Mouse (Mus musculus) ES-E14 (cell line): Measurements from ENCODE around the gene Rnf169. TPM values are rescaled to one million over a fixed set of nuclear protein-coding genes. Genes with fewer than 3 reads are reported as not detected.

Source experiments
- DNase-seq: peaks from one replicate; pipeline ENCODE4 v3.0.0-alpha.2; 2013; ENCODE audit warnings: low read depth, low spot score
- H3K27ac ChIP-seq: 2 replicates; pipeline ENCODE4 v1.5.1; 2012; ENCODE audit warnings: low read depth, mild to moderate bottlenecking, low read length, moderate library complexity, mixed read lengths; ENCODE audit not compliant: poor library complexity, insufficient read depth, severe bottlenecking
- H3K36me3 ChIP-seq: 2 replicates; pipeline ENCODE4 v1.6.1; 2012; ENCODE audit warnings: mild to moderate bottlenecking, low read length, moderate library complexity, mixed read lengths; ENCODE audit not compliant: control insufficient read depth, poor library complexity, insufficient read depth, severe bottlenecking
- H3K4me1 ChIP-seq, 2 experiments: fragments of 150-350 bp in 1 of 2; sonication (generic) in 1 of 2; 2 replicates each; pipeline ENCODE4 v1.6.1; 2012; ENCODE audit warnings: low read length in 2 of 2, mild to moderate bottlenecking in 1 of 2, mixed read lengths in 1 of 2; ENCODE audit not compliant: control insufficient read depth in 2 of 2, insufficient read depth in 2 of 2, poor library complexity in 1 of 2
- H3K4me3 ChIP-seq, 2 experiments: fragments of 150-350 bp in 1 of 2; sonication (generic) in 1 of 2; 2 replicates each; pipeline ENCODE4 v1.5.1; 2012; ENCODE audit warnings: low read length in 2 of 2, low read depth in 1 of 2, mild to moderate bottlenecking in 1 of 2, mixed read lengths in 1 of 2; ENCODE audit not compliant: insufficient read depth in 1 of 2, poor library complexity in 1 of 2, severe bottlenecking in 1 of 2
- H3K9ac ChIP-seq: 2 replicates; pipeline ENCODE4 v1.6.1; 2012; ENCODE audit warnings: low read depth, mild to moderate bottlenecking, low read length, mixed read lengths; ENCODE audit not compliant: poor library complexity, insufficient read depth, severe bottlenecking
- H3K9me3 ChIP-seq: fragments of 150-350 bp; sonication (generic); 2 replicates; pipeline ENCODE4 v1.6.1; 2012; ENCODE audit warnings: low read depth, mild to moderate bottlenecking, low read length; ENCODE audit not compliant: control insufficient read depth, insufficient read depth
- CHD2 ChIP-seq: IDR thresholded peaks from 2 replicates; pipeline ENCODE4 v1.6.1; 2014; ENCODE audit warnings: mild to moderate bottlenecking, low read depth, low read length, inconsistent platforms
- HCFC1 ChIP-seq: IDR thresholded peaks from 2 replicates; pipeline ENCODE4 v1.6.1; 2012; ENCODE audit warnings: low read length, inconsistent platforms, borderline replicate concordance; ENCODE audit not compliant: insufficient read depth
- MAFK ChIP-seq: IDR thresholded peaks from 2 replicates; pipeline ENCODE4 v1.6.1; 2014; ENCODE audit warnings: mild to moderate bottlenecking, low read depth, low read length, inconsistent platforms; ENCODE audit not compliant: insufficient read depth
- ZC3H11A ChIP-seq: IDR thresholded peaks from 2 replicates; pipeline ENCODE4 v1.6.1; 2012; ENCODE audit warnings: low read depth, mild to moderate bottlenecking, inconsistent platforms, low read length, borderline replicate concordance
- ZNF384 ChIP-seq: IDR thresholded peaks from 2 replicates; pipeline ENCODE4 v1.6.1; 2012; ENCODE audit warnings: low read depth, low read length, inconsistent platforms
- in situ Hi-C, 2 experiments: fragments of 600-800 bp; cut with MboI; formaldehyde crosslinking; loops; one replicate each; pipeline ENCODE4 v1.15.1; 2025; ENCODE audit warnings: low sequenced_read_pairs in 2 of 2, inconsistent platforms in 1 of 2; ENCODE audit not compliant: unreplicated experiment in 2 of 2
- total RNA-seq: library from RNA; depleted of rRNA; stranded (reverse); fragments of 300-350 nt; gene quantifications from 2 replicates; pipeline ENCODE4 v1.2.3, GENCODE M21; 2012

The Rnf169 gene
- total RNA-seq, 1 experiment: 19.2 TPM

DNA sequence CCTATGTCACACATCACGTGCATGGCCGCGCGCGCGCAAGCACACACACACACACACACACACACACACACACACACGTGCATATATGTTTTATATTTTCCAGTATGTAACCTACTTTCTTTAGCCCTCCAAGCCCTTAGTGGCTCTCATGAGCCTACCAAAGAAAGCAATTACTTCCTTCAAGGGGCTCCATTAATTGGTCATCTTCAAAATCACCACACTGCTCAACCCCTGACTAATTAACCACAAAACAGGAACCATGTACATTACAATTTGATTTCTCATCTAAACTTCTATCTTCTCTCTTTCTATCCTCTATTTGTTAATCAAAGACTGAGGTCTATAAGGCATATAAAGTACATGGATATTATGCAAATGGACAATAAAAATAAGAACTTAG lies 24.2 kb downstream of the Rnf169 start:
- in situ Hi-C loops: no loop called here

DNA sequence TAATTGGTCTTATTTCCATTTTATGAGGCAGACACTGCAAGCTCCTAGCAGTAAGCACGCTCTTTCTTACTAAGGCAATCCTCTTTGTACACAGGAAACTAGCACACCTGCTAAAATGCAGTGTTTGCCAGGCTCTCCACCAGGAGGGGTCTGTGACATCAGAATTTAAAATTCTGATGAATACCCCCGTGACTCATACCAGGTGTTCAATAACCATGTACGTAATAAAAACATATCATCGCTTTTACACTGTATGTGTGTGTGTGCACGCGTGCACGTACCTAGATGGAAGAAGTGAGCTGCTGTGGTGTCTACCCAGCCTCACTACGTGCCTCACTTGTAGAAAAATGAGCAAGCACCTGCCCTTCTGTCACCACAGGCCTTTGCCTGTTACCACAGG lies 26.0 kb downstream of the Rnf169 start:
- no peak for TF ChIP-seq ZNF384
- no peak for TF ChIP-seq MAFK
- TF ChIP-seq HCFC1: no peak
- TF ChIP-seq ZC3H11A: no peak
- TF ChIP-seq CHD2: no peak
- Histone ChIP-seq H3K27ac (no peak overlapping the region), H3K36me3 (peaks cover 3% of the 10 kb centered on the region; the same call in 1 of the 2 replicates), H3K9me3 (no peaks in the 10 kb centered on the region), H3K9ac (no peak overlapping the region), H3K4me3 (no peak overlapping the region), H3K4me1 (0 out of 4 replicates have a peak, but pooled peaks cover 1 to 2% of the 10 kb centered on the region in 2 experiments)
- DNase-seq: no peak
- in situ Hi-C loops: no loop called here

More for the DNA sequence above, 24.2 kb downstream of the Rnf169 start:
- Histone ChIP-seq H3K4me1 (0 out of 4 replicates have a peak, but pooled peaks cover 1 to 2% of the 10 kb centered on the region in 2 experiments), H3K4me3 (no peak overlapping the region), H3K27ac (no peak overlapping the region), H3K9ac (no peak overlapping the region), H3K36me3 (peaks cover 3% of the 10 kb centered on the region; the same call in 1 of the 2 replicates), H3K9me3 (no peaks in the 10 kb centered on the region)
- no peak for TF ChIP-seq HCFC1
- TF ChIP-seq ZNF384: no peak
- TF ChIP-seq MAFK: no peak
- TF ChIP-seq ZC3H11A: no peak
- no peak for TF ChIP-seq CHD2
- no peak for DNase-seq

DNA sequence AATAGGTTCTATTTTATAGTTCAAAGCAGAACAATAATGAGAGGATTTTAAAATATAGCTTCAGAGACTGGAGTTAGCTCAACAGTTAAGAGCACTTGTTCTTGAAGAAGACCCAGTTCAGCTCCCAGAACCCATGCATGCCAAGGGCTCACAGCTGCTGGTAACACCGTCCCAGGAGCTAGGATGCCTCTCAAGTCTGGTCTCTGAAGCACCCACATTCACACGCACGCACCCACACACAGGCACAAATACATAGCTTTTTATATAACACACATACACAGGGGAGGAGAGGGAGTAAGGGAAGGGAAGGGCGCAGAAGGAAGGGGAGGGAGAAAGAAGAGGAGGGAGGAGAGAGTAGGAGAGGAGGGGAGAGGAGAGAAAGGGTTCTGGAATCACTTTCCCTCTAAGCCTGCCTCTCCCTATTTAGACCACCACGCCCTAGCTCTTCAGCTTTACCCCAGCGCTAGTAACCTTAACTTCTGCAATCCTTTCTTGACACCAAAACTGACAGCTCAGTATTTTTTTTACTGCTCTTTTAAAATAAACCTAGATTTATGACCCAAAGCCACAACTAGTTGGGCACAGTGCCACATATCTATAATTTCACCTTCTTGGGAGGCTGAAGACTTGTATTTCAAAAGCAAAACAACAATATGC lies 26.7 kb downstream of the Rnf169 start:
- Histone ChIP-seq H3K27ac (no peak overlapping the region), H3K36me3 (peaks cover 3% of the 10 kb centered on the region), H3K9me3 (no peaks in the 10 kb centered on the region), H3K9ac (no peak overlapping the region), H3K4me3 (no peak overlapping the region), H3K4me1 (0 out of 4 replicates have a peak, but pooled peaks cover 1 to 2% of the 10 kb centered on the region in 2 experiments)
- TF ChIP-seq ZNF384 (no peak), HCFC1 (no peak), MAFK (no peak), ZC3H11A (no peak), CHD2 (no peak)
- no peak for DNase-seq
- in situ Hi-C loops: no loop called here

DNA sequence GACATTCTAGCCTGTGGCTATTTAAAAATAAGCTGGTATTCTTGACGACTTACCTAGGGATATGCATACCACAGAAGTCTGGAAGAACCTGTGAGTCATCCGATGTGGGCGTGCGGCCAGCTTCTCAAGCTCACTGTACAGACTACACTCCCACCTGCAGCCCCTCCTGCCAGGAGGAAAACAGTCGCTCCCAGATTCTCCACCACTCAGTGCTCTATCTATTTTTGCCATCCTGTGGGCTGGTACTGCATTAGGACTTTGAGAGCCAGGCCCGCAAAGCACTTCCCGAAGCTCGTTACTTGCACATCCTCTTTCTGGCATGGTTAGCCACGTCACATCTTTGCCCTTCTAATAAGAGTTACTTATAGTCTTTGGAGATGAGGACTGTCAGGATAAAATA lies 32.9 kb downstream of the Rnf169 start:
- Histone ChIP-seq H3K9ac (no peak overlapping the region), H3K27ac (no peak overlapping the region), H3K4me1 (peaks cover 0 to 2% of the 10 kb centered on the region in 2 experiments; a peak in 2 of 4 replicates), H3K9me3 (no peaks in the 10 kb centered on the region), H3K36me3 (peaks cover 30% of the 10 kb centered on the region), H3K4me3 (no peak overlapping the region)
- TF ChIP-seq CHD2 (no peak), HCFC1 (no peak), ZNF384 (no peak), ZC3H11A (no peak), MAFK (no peak)
- DNase-seq: no peak
- in situ Hi-C loops: no loop called here
